Mouse (Mus musculus): ENCODE results near the gene Polr2j.

GRCm38 (mm10) chr5:136137658-136138274 lies 21.3 kb downstream of the Polr2j start:
- TF ChIP-seq E2F4 (IDR thresholded peaks at IDR 0.05; ENCODE audit: insufficient replicate concordance, low read depth, low read length) (no peak), CTCF (conservative IDR thresholded peaks at IDR 0.05 in 1 of 2, IDR thresholded peaks at IDR 0.05 in 1 of 2; ENCODE audit: low read depth in 2 of 2, low read length in 2 of 2) (peak; percentile 41 to 73; a peak in 3 of 4 replicates), POLR2A (IDR thresholded peaks at IDR 0.05; ENCODE audit: low read depth, low read length) (no peak), MXI1 (IDR thresholded peaks at IDR 0.05; ENCODE audit: low read depth, low read length) (no peak), MAFK (IDR thresholded peaks at IDR 0.05; ENCODE audit: insufficient replicate concordance, low read length) (no peak), SIN3A (IDR thresholded peaks at IDR 0.05; ENCODE audit: low read length) (no peak), NELFE (IDR thresholded peaks at IDR 0.05; ENCODE audit: low read depth, low read length) (no peak), ETS1 (conservative IDR thresholded peaks at IDR 0.05; ENCODE audit: low read depth, low read length) (no peak), MAZ (IDR thresholded peaks at IDR 0.05; ENCODE audit: low read depth, low read length) (no peak), ZC3H11A (IDR thresholded peaks at IDR 0.05; ENCODE audit: low read depth, low read length) (no peak), EP300 (IDR thresholded peaks at IDR 0.05; ENCODE audit: low read length) (no peak), HCFC1 (IDR thresholded peaks at IDR 0.05; ENCODE audit: low read depth, low read length) (no peak), SMC3 (IDR thresholded peaks at IDR 0.05; ENCODE audit: low read depth, low read length) (peak; percentile 26; the same call in 1 of the 2 replicates)
